Mouse (Mus musculus) bone marrow, adult 2 months (tissue): ENCODE measurements around the gene Slc35f6.

ENCODE experiments used
- CTCF ChIP-seq: fragments of 200-500 bp; IDR thresholded peaks from 2 replicates; pipeline ENCODE4 v1.5.1; 2011; ENCODE audit warnings: low read length, control low read depth; ENCODE audit not compliant: control insufficient read depth, insufficient read depth
- POLR2A ChIP-seq: fragments of 200-500 bp; IDR thresholded peaks from 2 replicates; pipeline ENCODE4 v1.6.1; 2011; ENCODE audit warnings: low read depth, mild to moderate bottlenecking, control low read depth, low read length, borderline replicate concordance; ENCODE audit not compliant: control insufficient read depth

DNA sequence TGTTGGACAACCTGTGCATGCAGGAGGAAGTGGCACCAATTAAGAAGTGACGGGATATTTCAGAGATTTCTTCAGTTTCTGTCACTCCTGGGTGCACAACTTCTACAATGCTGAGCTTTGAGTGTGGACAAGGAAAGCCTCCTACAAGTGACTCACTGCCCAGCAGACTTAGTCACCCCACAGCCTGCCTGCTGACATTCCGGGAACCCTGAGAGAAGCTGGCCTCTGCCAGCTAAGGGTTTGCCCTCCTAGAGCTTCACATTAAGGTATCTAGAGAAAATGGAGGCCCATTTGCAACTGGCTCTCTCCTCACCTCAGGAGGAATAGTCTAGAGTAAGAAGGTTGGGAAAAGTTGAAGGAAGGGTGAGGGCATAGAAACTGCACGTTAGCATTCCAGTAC, 3.8 kb downstream of the Slc35f6 start:
- TF ChIP-seq POLR2A (no peak), CTCF (no peak)
